Mouse (Mus musculus) adrenal gland, postnatal 4 days (tissue): Measurements from ENCODE around the gene Dis3l2. TPM values are rescaled to one million over a fixed set of nuclear protein-coding genes. Genes with fewer than 3 reads are reported as not detected.

Source experiments
- DNase-seq, 2 experiments: peaks; one replicate each; pipeline ENCODE4 v3.0.0; 2021 to 2022; ENCODE audit warnings: low spot score in 2 of 2, mixed read lengths in 2 of 2
- total RNA-seq, 2 experiments: library from RNA; stranded (reverse); gene quantifications; 2 replicates each; pipeline ENCODE4 v1.2.3; 2021

Dis3l2 gene
- total RNA-seq, 2 experiments from 2014 or later, result 25.6 to 26.0 TPM

GRCm38 (mm10) chr1:87008211-87008610 lies 304.6 kb downstream of the Dis3l2 start:
- DNase-seq, result no peak

- DNase-seq, result no peak
Observed at GRCm38 (mm10) chr1:87009156-87009555, 305.5 kb downstream of the Dis3l2 start.

- DNase-seq, result no peak
Observed at GRCm38 (mm10) chr1:87010629-87011330, 307.2 kb downstream of the Dis3l2 start.

GRCm38 (mm10) chr1:87011718-87012117 lies 308.1 kb downstream of the Dis3l2 start:
- no peak for DNase-seq

- no peak for DNase-seq
Observed at GRCm38 (mm10) chr1:87012606-87013005, 309.0 kb downstream of the Dis3l2 start.

- DNase-seq, result no peak
Observed at GRCm38 (mm10) chr1:87020714-87021113, 317.1 kb downstream of the Dis3l2 start.

- no peak for DNase-seq
Observed at GRCm38 (mm10) chr1:87021584-87021983, 318.0 kb downstream of the Dis3l2 start.

GRCm38 (mm10) chr1:87023291-87024170 lies 319.9 kb downstream of the Dis3l2 start:
- DNase-seq, result no peak

GRCm38 (mm10) chr1:87025021-87025420 lies 321.4 kb downstream of the Dis3l2 start:
- DNase-seq, result no peak

- no peak for DNase-seq
Observed at GRCm38 (mm10) chr1:87028786-87029185, 325.2 kb downstream of the Dis3l2 start.

GRCm38 (mm10) chr1:87030652-87031051 lies 327.0 kb downstream of the Dis3l2 start:
- no peak for DNase-seq

GRCm38 (mm10) chr1:87032466-87032865 lies 328.9 kb downstream of the Dis3l2 start:
- no peak for DNase-seq

- DNase-seq, result no peak
Observed at GRCm38 (mm10) chr1:87035532-87036161, 332.0 kb downstream of the Dis3l2 start.

- no peak for DNase-seq
Observed at GRCm38 (mm10) chr1:87036334-87036733, 332.7 kb downstream of the Dis3l2 start.

GRCm38 (mm10) chr1:87038477-87039070 lies 335.0 kb downstream of the Dis3l2 start:
- DNase-seq, result no peak

- peak; percentile 34 to 43 for DNase-seq
Observed at GRCm38 (mm10) chr1:87041119-87041518, 337.5 kb downstream of the Dis3l2 start.

- peak; percentile 38 to 49 for DNase-seq
Observed at GRCm38 (mm10) chr1:87041814-87042438, 338.3 kb downstream of the Dis3l2 start.

GRCm38 (mm10) chr1:87050072-87050471 lies 346.5 kb downstream of the Dis3l2 start:
- no peak for DNase-seq

GRCm38 (mm10) chr1:87050700-87051099 lies 347.1 kb downstream of the Dis3l2 start:
- no peak for DNase-seq

GRCm38 (mm10) chr1:87051369-87051768 lies 347.8 kb downstream of the Dis3l2 start:
- DNase-seq, result no peak

- no peak for DNase-seq
Observed at GRCm38 (mm10) chr1:87057075-87057474, 353.5 kb downstream of the Dis3l2 start.
